Mouse (Mus musculus): ENCODE results near the gene Slc11a1. TPM values are rescaled to one million over a fixed set of nuclear protein-coding genes. Genes with fewer than 3 reads are reported as not detected.

Gene Slc11a1
- total and polyA plus RNA-seq, 3 experiments, result 0.11 TPM; not detected in 2

GRCm38 (mm10) chr1:74389831-74390286 lies 14.9 kb downstream of the Slc11a1 start:
- H3K4me1 ChIP-seq (ENCODE audit: control insufficient read depth in 1 of 2, insufficient read depth in 2 of 2, low read length in 2 of 2), result peaks cover 0 to 12% of the 10 kb centered on the region in 2 experiments; a peak in 3 of 4 replicates
- TF ChIP-seq CTCF (IDR thresholded peaks at IDR 0.05 in 2 of 3, conservative IDR thresholded peaks at IDR 0.05 in 1 of 3; ENCODE audit: control insufficient read depth in 1 of 3, insufficient read depth in 1 of 3, low read depth in 2 of 3, low read length in 3 of 3, poor library complexity in 1 of 3, severe bottlenecking in 1 of 3), result no peak
- no peak for TF ChIP-seq SMC3 (IDR thresholded peaks at IDR 0.05; ENCODE audit: low read depth, low read length)
- TF ChIP-seq MYC (IDR thresholded peaks at IDR 0.05; ENCODE audit: low read depth, low read length), result peak; percentile 85; the same call in 1 of the 2 replicates
- TF ChIP-seq ZNF384 (IDR thresholded peaks at IDR 0.05; ENCODE audit: low read depth, low read length), result no peak
- TF ChIP-seq POLR2AphosphoS2 (IDR thresholded peaks at IDR 0.05; ENCODE audit: low read length), result no peak
- peak; percentile 86 for TF ChIP-seq BHLHE40 (IDR thresholded peaks at IDR 0.05; ENCODE audit: borderline replicate concordance, low read depth, low read length)
- no peak for TF ChIP-seq NRF1 (IDR thresholded peaks at IDR 0.05; ENCODE audit: insufficient read depth, low read depth, low read length, poor library complexity, severe bottlenecking)
- TF ChIP-seq TAL1 (IDR thresholded peaks at IDR 0.05; ENCODE audit: low read length), result no peak
- no peak for TF ChIP-seq KAT2A (conservative IDR thresholded peaks at IDR 0.05; ENCODE audit: low read depth, low read length)
- TF ChIP-seq MAFK (IDR thresholded peaks at IDR 0.05; ENCODE audit: borderline replicate concordance, low read depth, low read length), result no peak
- no peak; the same call in 1 of the 2 replicates for TF ChIP-seq GATA1 (IDR thresholded peaks at IDR 0.05; ENCODE audit: low read depth, low read length)
- no peak for TF ChIP-seq JUND (IDR thresholded peaks at IDR 0.05; ENCODE audit: low read depth, low read length)
- no peak for TF ChIP-seq POLR2AphosphoS5 (IDR thresholded peaks at IDR 0.05; ENCODE audit: borderline replicate concordance, low read depth, low read length)
- no peak for TF ChIP-seq ZKSCAN1 (IDR thresholded peaks at IDR 0.05; ENCODE audit: low read depth, low read length)
- peak; percentile 37; the same call in 1 of the 2 replicates for TF ChIP-seq NELFE (IDR thresholded peaks at IDR 0.05; ENCODE audit: low read depth, low read length)
- TF ChIP-seq POLR2A (IDR thresholded peaks at IDR 0.05; ENCODE audit: control insufficient read depth in 1 of 2, insufficient read depth in 1 of 2, low read depth in 1 of 2, low read length in 2 of 2, poor library complexity in 1 of 2), result peak in 1 of 2 experiments; percentile 42; a peak in 1 of 4 replicates
- no peak for TF ChIP-seq TBP (IDR thresholded peaks at IDR 0.05; ENCODE audit: low read depth, low read length)
- TF ChIP-seq CHD1 (IDR thresholded peaks at IDR 0.05; ENCODE audit: low read depth, low read length), result no peak
- TF ChIP-seq RCOR1 (IDR thresholded peaks at IDR 0.05; ENCODE audit: low read depth, low read length), result peak; percentile 63; the same call in 1 of the 2 replicates
- no peak for TF ChIP-seq MYB (IDR thresholded peaks at IDR 0.05; ENCODE audit: low read depth, low read length)
- no peak for TF ChIP-seq GABPA (IDR thresholded peaks at IDR 0.05; ENCODE audit: low read depth, low read length)
- peak; percentile 88 for TF ChIP-seq MAX (IDR thresholded peaks at IDR 0.05; ENCODE audit: low read length)
- peak; percentile 50; the same call in 1 of the 2 replicates for TF ChIP-seq MAZ (IDR thresholded peaks at IDR 0.05; ENCODE audit: low read depth, low read length)
- TF ChIP-seq ETS1 (IDR thresholded peaks at IDR 0.05; ENCODE audit: low read depth, low read length), result 0 out of 2 replicates have a peak, but pooled peaks have one; percentile 14
- TF ChIP-seq TCF12 (IDR thresholded peaks at IDR 0.05; ENCODE audit: low read depth, low read length), result no peak
- TF ChIP-seq ZC3H11A (IDR thresholded peaks at IDR 0.05; ENCODE audit: low read depth, low read length), result no peak
- no peak for TF ChIP-seq RAD21 (IDR thresholded peaks at IDR 0.05; ENCODE audit: low read depth, low read length)
- TF ChIP-seq EP300 (IDR thresholded peaks at IDR 0.05; ENCODE audit: low read depth in 1 of 2, low read length in 2 of 2), result peak; percentile 5 to 46; a peak in 2 of 4 replicates
- peak; percentile 23; the same call in 1 of the 2 replicates for TF ChIP-seq ZMIZ1 (IDR thresholded peaks at IDR 0.05; ENCODE audit: low read depth, low read length)
- no peak for TF ChIP-seq CHD2 (IDR thresholded peaks at IDR 0.05; ENCODE audit: low read length)
- TF ChIP-seq USF1 (IDR thresholded peaks at IDR 0.05; ENCODE audit: low read depth, low read length), result peak; percentile 42; the same call in 1 of the 2 replicates
- TF ChIP-seq SIN3A (IDR thresholded peaks at IDR 0.05; ENCODE audit: low read length), result no peak; the same call in 1 of the 2 replicates
- no peak for TF ChIP-seq ELF1 (IDR thresholded peaks at IDR 0.05; ENCODE audit: low read depth, low read length)
- TF ChIP-seq MXI1 (IDR thresholded peaks at IDR 0.05; ENCODE audit: low read depth, low read length), result peak; percentile 95
- peaks cover 0 to 10% of the 10 kb centered on the region in 2 experiments; a peak in 2 of 4 replicates for H3K36me3 ChIP-seq (ENCODE audit: control insufficient read depth in 1 of 2, insufficient read depth in 2 of 2, low read length in 2 of 2)
- no peaks in the 10 kb centered on the region for H3K27me3 ChIP-seq (ENCODE audit: control insufficient read depth in 1 of 2, insufficient read depth in 2 of 2, low read length in 2 of 2)
- no peaks in the 10 kb centered on the region for H3K9me3 ChIP-seq (replicated peaks; ENCODE audit: insufficient read depth, low read length)
- peaks cover 14% of the 10 kb centered on the region for H3K79me2 ChIP-seq (ENCODE audit: control insufficient read depth, insufficient read depth, low read length, poor library complexity)
- DNase-seq (ENCODE audit: low read depth, low spot score), result peak; percentile 83
- H3K27ac ChIP-seq (ENCODE audit: control insufficient read depth, low read depth, low read length), result peak overlapping the region; percentile 88
- H3K4me3 ChIP-seq (ENCODE audit: control insufficient read depth in 1 of 2, insufficient read depth in 1 of 2, low read depth in 2 of 2, low read length in 2 of 2), result peak overlapping the region; percentile 45 to 49
- H3K9ac ChIP-seq (ENCODE audit: control insufficient read depth, low read depth, low read length, poor library complexity, severe bottlenecking), result peak overlapping the region; percentile 79
